ENCODE assay signal across 26 mouse cellular contexts in genomic region chr3:89174844-89175243, GRCm38 (mm10). TPM values are rescaled to one million over a fixed set of nuclear protein-coding genes. Genes with fewer than 3 reads are reported as not detected.
DNase-seq lines count a peak whose midpoint lies in the region; ATAC-seq and TF ChIP-seq lines count a peak whose summit lies in the region.
"Had no signal": no experiment of that assay in that cellular context is flagged by ENCODE, and none has a peak within 500 bp of the region (broad histone marks: within the 10 kb centered on the region; RNA-seq: fewer than 3 reads in every experiment).

No protein-coding gene starts in this region.

- no peak overlapping the region for H3K27ac ChIP-seq in embryonic facial prominence, embryonic 13.5 days
- H3K27ac ChIP-seq in embryonic facial prominence, embryonic 10.5 days (replicated peaks) = no peak overlapping the region
- H3K27ac ChIP-seq in heart, embryonic 10.5 days = no peak overlapping the region
- H3K27ac ChIP-seq in heart, adult 2 months = no peak overlapping the region
- peak overlapping the region; percentile 35; the same call in 1 of the 2 replicates for H3K27ac ChIP-seq in intestine, postnatal 0 days (ENCODE audit: low read depth, low read length)
- H3K27ac ChIP-seq in intestine, embryonic 16.5 days (ENCODE audit: low read length) = no peak overlapping the region
- H3K27ac ChIP-seq in MEL (ENCODE audit: control insufficient read depth, low read depth, low read length) = no peak overlapping the region
- H3K27ac ChIP-seq in forebrain, postnatal 0 days (ENCODE audit: low read depth, low read length) = no peak overlapping the region
- H3K27ac ChIP-seq: embryonic facial prominence, embryonic 12.5 days; embryonic facial prominence, embryonic 15.5 days; forebrain, embryonic 13.5 days; forebrain, embryonic 15.5 days had no signal

- intact Hi-C loops in heart, adult 2 months (cut with DNase I) = loop anchor here (10.0 kb wide), 1 partner anchor 620 kb away; the partner anchor contains the start of genes Lamtor2 and Ubqln4

- peaks cover 77% of the 10 kb centered on the region for H3K36me3 ChIP-seq in embryonic facial prominence, embryonic 13.5 days
- peaks cover 83% of the 10 kb centered on the region for H3K36me3 ChIP-seq in embryonic facial prominence, embryonic 10.5 days (replicated peaks)
- H3K36me3 ChIP-seq in heart, embryonic 10.5 days = peaks cover 76% of the 10 kb centered on the region
- no peaks in the 10 kb centered on the region; the same call in 1 of the 2 replicates for H3K36me3 ChIP-seq in heart, adult 2 months (ENCODE audit: control insufficient read depth, insufficient read depth, low read length)
- H3K36me3 ChIP-seq in intestine, postnatal 0 days (ENCODE audit: control insufficient read depth, insufficient read depth) = peaks cover 69% of the 10 kb centered on the region
- peaks cover 32% of the 10 kb centered on the region for H3K36me3 ChIP-seq in intestine, embryonic 16.5 days (ENCODE audit: control insufficient read depth, insufficient read depth, low read length)
- peaks cover 16 to 31% of the 10 kb centered on the region in 2 experiments for H3K36me3 ChIP-seq in MEL (ENCODE audit: control insufficient read depth in 1 of 2, insufficient read depth in 2 of 2, low read length in 2 of 2)
- peaks cover 69% of the 10 kb centered on the region for H3K36me3 ChIP-seq in forebrain, postnatal 0 days (ENCODE audit: insufficient read depth)

- TF ChIP-seq POLR2A in heart, adult 2 months (IDR thresholded peaks at IDR 0.05; ENCODE audit: insufficient read depth, low read depth, low read length) = no peak
- TF ChIP-seq POLR2A in MEL (IDR thresholded peaks at IDR 0.05; ENCODE audit: control insufficient read depth in 1 of 2, insufficient read depth in 1 of 2, low read depth in 1 of 2, low read length in 2 of 2, poor library complexity in 1 of 2) = no peak

- peaks cover 20% of the 10 kb centered on the region for H3K4me1 ChIP-seq in embryonic facial prominence, embryonic 13.5 days
- H3K4me1 ChIP-seq in embryonic facial prominence, embryonic 10.5 days = peaks cover 15% of the 10 kb centered on the region
- H3K4me1 ChIP-seq in heart, embryonic 10.5 days = peaks cover 15% of the 10 kb centered on the region
- peaks cover 2% of the 10 kb centered on the region for H3K4me1 ChIP-seq in heart, adult 2 months (ENCODE audit: control insufficient read depth, insufficient read depth, low read length)
- H3K4me1 ChIP-seq in intestine, postnatal 0 days (replicated peaks; ENCODE audit: control insufficient read depth, insufficient read depth, low read length) = 0 out of 2 replicates have a peak, but pooled peaks cover 7% of the 10 kb centered on the region
- peaks cover 9% of the 10 kb centered on the region for H3K4me1 ChIP-seq in intestine, embryonic 16.5 days (ENCODE audit: control insufficient read depth, insufficient read depth, low read length)
- peaks cover 3 to 17% of the 10 kb centered on the region in 2 experiments; a peak in 3 of 4 replicates for H3K4me1 ChIP-seq in MEL (ENCODE audit: control insufficient read depth in 1 of 2, insufficient read depth in 2 of 2, low read length in 2 of 2)
- peaks cover 8% of the 10 kb centered on the region for H3K4me1 ChIP-seq in forebrain, postnatal 0 days (ENCODE audit: insufficient read depth)

- no peak overlapping the region for H3K4me3 ChIP-seq in embryonic facial prominence, embryonic 13.5 days
- H3K4me3 ChIP-seq in embryonic facial prominence, embryonic 10.5 days = no peak overlapping the region
- 0 out of 2 replicates have a peak overlapping the region, but pooled peaks have one; percentile 7 for H3K4me3 ChIP-seq in heart, embryonic 10.5 days
- H3K4me3 ChIP-seq in heart, adult 2 months = no peak overlapping the region
- H3K4me3 ChIP-seq in intestine, postnatal 0 days (ENCODE audit: low read depth, low read length) = no peak overlapping the region
- H3K4me3 ChIP-seq in intestine, embryonic 16.5 days (ENCODE audit: low read length) = no peak overlapping the region
- no peak overlapping the region for H3K4me3 ChIP-seq in MEL (ENCODE audit: control insufficient read depth in 1 of 2, insufficient read depth in 1 of 2, low read depth in 2 of 2, low read length in 2 of 2)
- H3K4me3 ChIP-seq in forebrain, postnatal 0 days (ENCODE audit: low read depth, low read length) = no peak overlapping the region
- H3K4me3 ChIP-seq: embryonic facial prominence, embryonic 12.5 days; embryonic facial prominence, embryonic 15.5 days; erythroblast, embryonic 14.5 days; forebrain, embryonic 13.5 days; forebrain, embryonic 15.5 days had no signal

- ATAC-seq in embryonic facial prominence, embryonic 13.5 days (ENCODE audit: insufficient number of reproducible peaks, insufficient read depth, low FRiP score, low TSS enrichment, low read depth) = no peak
- no peak for ATAC-seq in intestine, postnatal 0 days
- no peak for ATAC-seq in intestine, embryonic 16.5 days
- ATAC-seq in forebrain, postnatal 0 days = no peak
- ATAC-seq: CD4-positive, CD25-positive, alpha-beta regulatory T cell, adult 4 months; forebrain, embryonic 13.5 days; forebrain, embryonic 15.5 days had no signal

- no peaks in the 10 kb centered on the region for H3K79me2 ChIP-seq in heart, adult 2 months (replicated peaks; ENCODE audit: control insufficient read depth, insufficient read depth, low read length)
- H3K79me2 ChIP-seq in MEL (ENCODE audit: control insufficient read depth, insufficient read depth, low read length, poor library complexity) = peaks cover 23% of the 10 kb centered on the region

- H3K27me3 ChIP-seq in embryonic facial prominence, embryonic 13.5 days = no peaks in the 10 kb centered on the region
- no peaks in the 10 kb centered on the region for H3K27me3 ChIP-seq in embryonic facial prominence, embryonic 10.5 days (replicated peaks; ENCODE audit: low read depth, poor library complexity, severe bottlenecking)
- H3K27me3 ChIP-seq in heart, embryonic 10.5 days (ENCODE audit: insufficient read depth, poor library complexity, severe bottlenecking) = no peaks in the 10 kb centered on the region
- H3K27me3 ChIP-seq in heart, adult 2 months (ENCODE audit: control insufficient read depth, insufficient read depth, low read length) = no peaks in the 10 kb centered on the region
- H3K27me3 ChIP-seq in intestine, postnatal 0 days (replicated peaks; ENCODE audit: control insufficient read depth, insufficient read depth, low read length) = no peaks in the 10 kb centered on the region
- H3K27me3 ChIP-seq in intestine, embryonic 16.5 days (replicated peaks; ENCODE audit: control insufficient read depth, insufficient read depth, low read length) = no peaks in the 10 kb centered on the region
- H3K27me3 ChIP-seq in MEL (ENCODE audit: control insufficient read depth in 1 of 2, insufficient read depth in 2 of 2, low read length in 2 of 2) = no peaks in the 10 kb centered on the region
- H3K27me3 ChIP-seq in forebrain, postnatal 0 days (ENCODE audit: insufficient read depth, low read length) = no peaks in the 10 kb centered on the region
- H3K27me3 ChIP-seq: CH12.LX; embryonic facial prominence, embryonic 12.5 days; embryonic facial prominence, embryonic 15.5 days; forebrain, embryonic 13.5 days; forebrain, embryonic 15.5 days had no signal

- H3K4me2 ChIP-seq in embryonic facial prominence, embryonic 13.5 days = no peak overlapping the region
- no peak overlapping the region for H3K4me2 ChIP-seq in intestine, postnatal 0 days (replicated peaks; ENCODE audit: low read depth)
- H3K4me2 ChIP-seq in intestine, embryonic 16.5 days (ENCODE audit: low read depth, low read length) = no peak overlapping the region
- H3K4me2 ChIP-seq in forebrain, postnatal 0 days (ENCODE audit: low read depth) = no peak overlapping the region
- H3K4me2 ChIP-seq: embryonic facial prominence, embryonic 12.5 days; embryonic facial prominence, embryonic 15.5 days; forebrain, embryonic 13.5 days; forebrain, embryonic 15.5 days had no signal

- DNase-seq in embryonic facial prominence, embryonic 10.5 days (ENCODE audit: low spot score) = no peak
- DNase-seq in heart, embryonic 10.5 days (ENCODE audit: low spot score) = no peak
- DNase-seq in heart, adult 2 months = no peak
- no peak for DNase-seq in MEL (ENCODE audit: low read depth, low spot score)
- DNase-seq in forebrain, postnatal 0 days = no peak
- DNase-seq: adrenal gland, adult 2 months; adrenal gland, postnatal 10 days; adrenal gland, postnatal 25 days; B cell, adult 2 months; cerebellum, adult 11 months; cerebellum, adult 18-20 months; cerebellum, adult 8-10 months; cerebellum, postnatal 14 days; cerebellum, postnatal 36 days; embryo, embryonic 11 days had no signal

- H3K9me3 ChIP-seq in embryonic facial prominence, embryonic 13.5 days = no peaks in the 10 kb centered on the region
- H3K9me3 ChIP-seq in embryonic facial prominence, embryonic 10.5 days = no peaks in the 10 kb centered on the region
- no peaks in the 10 kb centered on the region for H3K9me3 ChIP-seq in heart, embryonic 10.5 days
- no peaks in the 10 kb centered on the region for H3K9me3 ChIP-seq in intestine, postnatal 0 days (ENCODE audit: control insufficient read depth)
- H3K9me3 ChIP-seq in intestine, embryonic 16.5 days (ENCODE audit: control insufficient read depth, low read length) = no peaks in the 10 kb centered on the region
- no peaks in the 10 kb centered on the region for H3K9me3 ChIP-seq in MEL (replicated peaks; ENCODE audit: insufficient read depth, low read length)
- H3K9me3 ChIP-seq in forebrain, postnatal 0 days (ENCODE audit: low read length) = no peaks in the 10 kb centered on the region
- H3K9me3 ChIP-seq: embryonic facial prominence, embryonic 12.5 days; embryonic facial prominence, embryonic 15.5 days; forebrain, embryonic 13.5 days; forebrain, embryonic 15.5 days; G1E had no signal

- H3K9ac ChIP-seq in embryonic facial prominence, embryonic 13.5 days = 0 out of 2 replicates have a peak overlapping the region, but pooled peaks have one; percentile 6
- H3K9ac ChIP-seq in heart, adult 2 months (ENCODE audit: low read depth, low read length) = no peak overlapping the region
- no peak overlapping the region for H3K9ac ChIP-seq in intestine, postnatal 0 days (ENCODE audit: low read depth, low read length)
- no peak overlapping the region for H3K9ac ChIP-seq in intestine, embryonic 16.5 days (ENCODE audit: low read depth, low read length)
- H3K9ac ChIP-seq in MEL (ENCODE audit: control insufficient read depth, low read depth, low read length, poor library complexity, severe bottlenecking) = no peak overlapping the region
- H3K9ac ChIP-seq in forebrain, postnatal 0 days = no peak overlapping the region
- H3K9ac ChIP-seq: embryonic facial prominence, embryonic 12.5 days; embryonic facial prominence, embryonic 15.5 days; forebrain, embryonic 13.5 days; forebrain, embryonic 15.5 days had no signal

- 92% methylated on average over 11 of the region's 11 CpGs for WGBS in embryonic facial prominence, embryonic 13.5 days
- WGBS in embryonic facial prominence, embryonic 10.5 days = 90% methylated on average over 11 of the region's 11 CpGs
- 95% methylated on average over 11 of the region's 11 CpGs for WGBS in heart, embryonic 10.5 days
- WGBS in heart, adult 2 months = 94% methylated on average over 11 of the region's 11 CpGs
- WGBS in intestine, postnatal 0 days = 94% methylated on average over 11 of the region's 11 CpGs
- 92% methylated on average over 11 of the region's 11 CpGs for WGBS in intestine, embryonic 16.5 days
- 94% methylated on average over 11 of the region's 11 CpGs for WGBS in forebrain, postnatal 0 days

- TF ChIP-seq CTCF in heart, adult 2 months (IDR thresholded peaks at IDR 0.05) = no peak
- TF ChIP-seq CTCF in intestine, postnatal 0 days (IDR thresholded peaks at IDR 0.05; ENCODE audit: low read depth) = no peak
- no peak for TF ChIP-seq CTCF in MEL (IDR thresholded peaks at IDR 0.05 in 2 of 3, conservative IDR thresholded peaks at IDR 0.05 in 1 of 3; ENCODE audit: control insufficient read depth in 1 of 3, insufficient read depth in 1 of 3, low read depth in 2 of 3, low read length in 3 of 3, poor library complexity in 1 of 3, severe bottlenecking in 1 of 3)
- TF ChIP-seq CTCF in forebrain, postnatal 0 days (IDR thresholded peaks at IDR 0.05; ENCODE audit: low read depth) = no peak

- no peak for TF ChIP-seq EP300 in heart, adult 2 months (IDR thresholded peaks at IDR 0.05; ENCODE audit: insufficient read depth, low read depth, low read length)
- TF ChIP-seq EP300 in MEL (IDR thresholded peaks at IDR 0.05; ENCODE audit: low read depth in 1 of 2, low read length in 2 of 2) = no peak

- TF ChIP-seq RAD21 in MEL (IDR thresholded peaks at IDR 0.05; ENCODE audit: low read depth, low read length) = no peak

RNA-seq across cellular contexts. Expression of gene Scamp3, which starts 2.4 kb away (rescaled TPM):
- 115 and 125 TPM in 2 replicates for polyA plus RNA-seq in embryonic facial prominence, embryonic 13.5 days (2015; fragmentation: Nextera tagmentation; extraction: Ambion mirVana)
- polyA plus RNA-seq in embryonic facial prominence, embryonic 10.5 days (2016; fragmentation: Nextera tagmentation; extraction: Ambion mirVana) = 108 and 117 TPM in 2 replicates
- polyA plus RNA-seq in heart, embryonic 10.5 days (2016; fragmentation: Nextera tagmentation; extraction: Ambion mirVana) = 104 and 115 TPM in 2 replicates
- total RNA-seq in heart, adult 2 months (2021) = 10 to 100 TPM; 44.5 to 54.7 TPM
- polyA plus RNA-seq in heart, adult 2 months (2012; rRNA removed) = 96.7 and 108 TPM in 2 replicates
- 80.5 and 86.3 TPM in 2 replicates for polyA plus RNA-seq in intestine, postnatal 0 days (2015; fragmentation: Nextera tagmentation; extraction: Ambion mirVana)
- polyA plus RNA-seq in intestine, embryonic 16.5 days (2015; fragmentation: Nextera tagmentation; extraction: Ambion mirVana) = 141 and 142 TPM in 2 replicates
- 78.1 and 101 TPM in 2 replicates for total RNA-seq in MEL (2012; rRNA removed)
- 100 to 1,000 TPM in 1 of 2 experiments, not detected in 1; 287 TPM for polyA plus RNA-seq in MEL (2012; ENCODE audit: insufficient read depth in 1 of 2, insufficient read length in 2 of 2, low read depth in 1 of 2, low replicate concordance in 2 of 2, missing spikeins in 1 of 2)
- total RNA-seq in forebrain, postnatal 0 days (2014; rRNA removed) = 44.3 and 63.7 TPM in 2 replicates
- polyA plus RNA-seq in forebrain, postnatal 0 days (2015; fragmentation: Nextera tagmentation; extraction: Ambion mirVana) = 116 and 124 TPM in 2 replicates

RNA-seq across cellular contexts. Expression of gene Fam189b, which starts 8.1 kb away (rescaled TPM):
- polyA plus RNA-seq in embryonic facial prominence, embryonic 13.5 days (2015; fragmentation: Nextera tagmentation; extraction: Ambion mirVana) = 31.5 and 32.6 TPM in 2 replicates
- 29.0 and 30.8 TPM in 2 replicates for polyA plus RNA-seq in embryonic facial prominence, embryonic 10.5 days (2016; fragmentation: Nextera tagmentation; extraction: Ambion mirVana)
- polyA plus RNA-seq in heart, embryonic 10.5 days (2016; fragmentation: Nextera tagmentation; extraction: Ambion mirVana) = 16.4 and 21.0 TPM in 2 replicates
- total RNA-seq in heart, adult 2 months (2021) = 1 to 10 TPM; 3.9 to 5.1 TPM
- 12.8 and 18.0 TPM in 2 replicates for polyA plus RNA-seq in heart, adult 2 months (2012; rRNA removed)
- polyA plus RNA-seq in intestine, postnatal 0 days (2015; fragmentation: Nextera tagmentation; extraction: Ambion mirVana) = 4.9 and 5.9 TPM in 2 replicates
- polyA plus RNA-seq in intestine, embryonic 16.5 days (2015; fragmentation: Nextera tagmentation; extraction: Ambion mirVana) = 16.7 and 20.8 TPM in 2 replicates
- total RNA-seq in MEL (2012; rRNA removed) = 6.2 and 7.0 TPM in 2 replicates
- 10 to 100 TPM in 1 of 2 experiments, not detected in 1; 35.3 TPM for polyA plus RNA-seq in MEL (2012; ENCODE audit: insufficient read depth in 1 of 2, insufficient read length in 2 of 2, low read depth in 1 of 2, low replicate concordance in 2 of 2, missing spikeins in 1 of 2)
- total RNA-seq in forebrain, postnatal 0 days (2014; rRNA removed) = 8.9 and 12.7 TPM in 2 replicates
- polyA plus RNA-seq in forebrain, postnatal 0 days (2015; fragmentation: Nextera tagmentation; extraction: Ambion mirVana) = 23.8 and 31.8 TPM in 2 replicates

RNA-seq across cellular contexts. Expression of gene Clk2, which starts 10.2 kb away (rescaled TPM):
- polyA plus RNA-seq in embryonic facial prominence, embryonic 13.5 days (2015; fragmentation: Nextera tagmentation; extraction: Ambion mirVana) = 39.9 and 41.8 TPM in 2 replicates
- 33.6 and 36.2 TPM in 2 replicates for polyA plus RNA-seq in embryonic facial prominence, embryonic 10.5 days (2016; fragmentation: Nextera tagmentation; extraction: Ambion mirVana)
- 18.4 and 32.2 TPM in 2 replicates for polyA plus RNA-seq in heart, embryonic 10.5 days (2016; fragmentation: Nextera tagmentation; extraction: Ambion mirVana)
- total RNA-seq in heart, adult 2 months (2021) = 10 to 100 TPM; 15.4 to 18.9 TPM
- 26.5 and 40.4 TPM in 2 replicates for polyA plus RNA-seq in heart, adult 2 months (2012; rRNA removed)
- polyA plus RNA-seq in intestine, postnatal 0 days (2015; fragmentation: Nextera tagmentation; extraction: Ambion mirVana) = 8.5 and 8.6 TPM in 2 replicates
- polyA plus RNA-seq in intestine, embryonic 16.5 days (2015; fragmentation: Nextera tagmentation; extraction: Ambion mirVana) = 17.3 and 18.0 TPM in 2 replicates
- 27.5 and 28.2 TPM in 2 replicates for total RNA-seq in MEL (2012; rRNA removed)
- 100 to 1,000 TPM in 1 of 2 experiments, 10 to 100 TPM in 1; 83.6 to 138 TPM for polyA plus RNA-seq in MEL (2012; ENCODE audit: insufficient read depth in 1 of 2, insufficient read length in 2 of 2, low read depth in 1 of 2, low replicate concordance in 2 of 2, missing spikeins in 1 of 2)
- 35.6 and 43.1 TPM in 2 replicates for total RNA-seq in forebrain, postnatal 0 days (2014; rRNA removed)
- polyA plus RNA-seq in forebrain, postnatal 0 days (2015; fragmentation: Nextera tagmentation; extraction: Ambion mirVana) = 11.2 and 12.8 TPM in 2 replicates

RNA-seq across cellular contexts. Expression of gene Hcn3, which starts 14.8 kb away (rescaled TPM):
- polyA plus RNA-seq in embryonic facial prominence, embryonic 13.5 days (2015; fragmentation: Nextera tagmentation; extraction: Ambion mirVana) = 3.6 and 4.3 TPM in 2 replicates
- 3.5 and 3.6 TPM in 2 replicates for polyA plus RNA-seq in embryonic facial prominence, embryonic 10.5 days (2016; fragmentation: Nextera tagmentation; extraction: Ambion mirVana)
- polyA plus RNA-seq in heart, embryonic 10.5 days (2016; fragmentation: Nextera tagmentation; extraction: Ambion mirVana) = 0.77 and 0.85 TPM in 2 replicates
- under 1 TPM in 1 of 2 experiments, not detected in 1; 0.25 TPM for total RNA-seq in heart, adult 2 months (2021)
- 0.26 and 0.29 TPM in 2 replicates for polyA plus RNA-seq in heart, adult 2 months (2012; rRNA removed)
- polyA plus RNA-seq in intestine, postnatal 0 days (2015; fragmentation: Nextera tagmentation; extraction: Ambion mirVana) = 1.1 TPM in 2 replicates
- 2.0 TPM in 2 replicates for polyA plus RNA-seq in intestine, embryonic 16.5 days (2015; fragmentation: Nextera tagmentation; extraction: Ambion mirVana)
- total RNA-seq in MEL (2012; rRNA removed) = 4.0 TPM in 2 replicates
- 1 to 10 TPM in 1 of 2 experiments, not detected in 1; 7.4 TPM for polyA plus RNA-seq in MEL (2012; ENCODE audit: insufficient read depth in 1 of 2, insufficient read length in 2 of 2, low read depth in 1 of 2, low replicate concordance in 2 of 2, missing spikeins in 1 of 2)
- total RNA-seq in forebrain, postnatal 0 days (2014; rRNA removed) = 44.9 and 45.5 TPM in 2 replicates
- polyA plus RNA-seq in forebrain, postnatal 0 days (2015; fragmentation: Nextera tagmentation; extraction: Ambion mirVana) = 22.7 and 30.3 TPM in 2 replicates

RNA-seq across cellular contexts. Expression of gene Gba, which starts 27.9 kb away (rescaled TPM):
- polyA plus RNA-seq in embryonic facial prominence, embryonic 13.5 days (2015; fragmentation: Nextera tagmentation; extraction: Ambion mirVana) = 34.7 TPM in 2 replicates
- 33.8 and 33.9 TPM in 2 replicates for polyA plus RNA-seq in embryonic facial prominence, embryonic 10.5 days (2016; fragmentation: Nextera tagmentation; extraction: Ambion mirVana)
- 44.2 and 44.6 TPM in 2 replicates for polyA plus RNA-seq in heart, embryonic 10.5 days (2016; fragmentation: Nextera tagmentation; extraction: Ambion mirVana)
- 10 to 100 TPM; 19.9 to 20.4 TPM for total RNA-seq in heart, adult 2 months (2021)
- polyA plus RNA-seq in heart, adult 2 months (2012; rRNA removed) = 26.3 and 39.2 TPM in 2 replicates
- polyA plus RNA-seq in intestine, postnatal 0 days (2015; fragmentation: Nextera tagmentation; extraction: Ambion mirVana) = 140 TPM in 2 replicates
- polyA plus RNA-seq in intestine, embryonic 16.5 days (2015; fragmentation: Nextera tagmentation; extraction: Ambion mirVana) = 73.1 and 87.5 TPM in 2 replicates
- total RNA-seq in MEL (2012; rRNA removed) = 42.8 and 49.1 TPM in 2 replicates
- polyA plus RNA-seq in MEL (2012; ENCODE audit: insufficient read depth in 1 of 2, insufficient read length in 2 of 2, low read depth in 1 of 2, low replicate concordance in 2 of 2, missing spikeins in 1 of 2) = 10 to 100 TPM in 1 of 2 experiments, not detected in 1; 55.0 TPM
- 46.9 and 51.1 TPM in 2 replicates for total RNA-seq in forebrain, postnatal 0 days (2014; rRNA removed)
- polyA plus RNA-seq in forebrain, postnatal 0 days (2015; fragmentation: Nextera tagmentation; extraction: Ambion mirVana) = 40.4 and 41.7 TPM in 2 replicates
